Mouse (Mus musculus): ENCODE measurements around the gene Sf1.

The Sf1 gene

GRCm38 (mm10) chr19:6363411-6364240 is at the start of gene Sf1:
Sf1 (plus strand) TSS chr19:6363690.
- peak; percentile 100 for DNase-seq

DNA sequence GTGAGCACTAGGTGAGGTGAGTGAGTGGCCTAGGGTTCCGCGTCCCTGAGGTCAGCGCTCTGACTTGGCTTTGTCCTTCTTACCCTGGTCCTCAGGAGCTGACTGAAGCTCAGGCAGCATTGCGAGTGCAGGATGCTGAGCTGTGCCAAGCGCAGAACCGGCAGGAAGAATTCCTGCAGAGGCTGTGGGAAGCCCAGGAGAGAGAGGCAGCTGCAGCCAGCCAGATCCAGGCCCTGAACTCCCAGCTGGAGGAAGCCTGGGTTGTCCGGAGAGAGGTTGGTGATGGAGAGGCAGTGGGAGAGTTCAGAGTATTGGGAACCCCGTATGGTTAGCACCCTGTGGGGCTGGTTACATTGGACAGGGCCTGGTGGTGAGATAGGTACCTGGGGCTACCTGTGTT is 49.7 kb upstream of the Sf1 start:
- DNase-seq, result no peak

- DNase-seq, result no peak
Measured at GRCm38 (mm10) chr19:6314513-6314912, 49.0 kb upstream of the Sf1 start.

- no peak for DNase-seq
Measured at GRCm38 (mm10) chr19:6315573-6315972, 47.9 kb upstream of the Sf1 start.

DNA sequence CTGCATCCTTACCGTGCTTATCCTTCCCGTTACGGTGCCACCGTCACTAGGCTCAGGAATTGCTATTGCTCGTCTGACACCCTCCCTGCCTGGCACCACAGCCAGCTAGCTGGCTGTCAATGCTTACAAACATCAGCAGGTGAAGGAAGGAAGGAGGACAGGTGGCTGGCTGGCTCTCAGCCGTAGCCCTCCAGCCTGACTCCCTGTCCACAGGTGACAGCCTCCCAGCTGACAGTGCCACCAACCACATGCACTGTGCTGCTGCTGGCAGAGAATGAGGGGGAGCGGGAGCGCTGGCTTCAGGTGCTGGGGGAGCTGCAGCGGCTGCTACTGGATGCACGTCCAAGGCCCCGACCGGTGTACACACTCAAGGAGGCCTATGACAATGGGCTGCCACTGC is 45.3 kb upstream of the Sf1 start:
- no peak for DNase-seq

DNA sequence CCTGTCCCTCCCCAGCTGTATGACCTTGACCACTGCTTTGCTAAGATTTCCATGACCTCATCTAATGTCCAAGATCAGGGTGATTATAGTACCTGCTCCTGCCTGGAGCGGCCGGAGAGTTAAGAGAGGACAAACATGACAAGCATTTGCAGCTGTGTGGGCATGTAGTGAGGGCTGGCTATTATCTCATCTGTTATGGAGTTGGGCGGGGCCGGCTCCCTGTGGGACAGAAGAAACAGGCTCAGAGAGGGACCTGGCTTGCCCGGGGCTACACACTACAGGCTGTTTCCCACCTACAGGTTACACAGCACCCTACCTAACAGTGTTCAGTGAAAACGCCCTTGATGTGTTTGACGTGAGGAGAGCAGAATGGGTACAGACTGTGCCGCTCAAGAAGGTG is 42.1 kb upstream of the Sf1 start:
- no peak for DNase-seq

DNA sequence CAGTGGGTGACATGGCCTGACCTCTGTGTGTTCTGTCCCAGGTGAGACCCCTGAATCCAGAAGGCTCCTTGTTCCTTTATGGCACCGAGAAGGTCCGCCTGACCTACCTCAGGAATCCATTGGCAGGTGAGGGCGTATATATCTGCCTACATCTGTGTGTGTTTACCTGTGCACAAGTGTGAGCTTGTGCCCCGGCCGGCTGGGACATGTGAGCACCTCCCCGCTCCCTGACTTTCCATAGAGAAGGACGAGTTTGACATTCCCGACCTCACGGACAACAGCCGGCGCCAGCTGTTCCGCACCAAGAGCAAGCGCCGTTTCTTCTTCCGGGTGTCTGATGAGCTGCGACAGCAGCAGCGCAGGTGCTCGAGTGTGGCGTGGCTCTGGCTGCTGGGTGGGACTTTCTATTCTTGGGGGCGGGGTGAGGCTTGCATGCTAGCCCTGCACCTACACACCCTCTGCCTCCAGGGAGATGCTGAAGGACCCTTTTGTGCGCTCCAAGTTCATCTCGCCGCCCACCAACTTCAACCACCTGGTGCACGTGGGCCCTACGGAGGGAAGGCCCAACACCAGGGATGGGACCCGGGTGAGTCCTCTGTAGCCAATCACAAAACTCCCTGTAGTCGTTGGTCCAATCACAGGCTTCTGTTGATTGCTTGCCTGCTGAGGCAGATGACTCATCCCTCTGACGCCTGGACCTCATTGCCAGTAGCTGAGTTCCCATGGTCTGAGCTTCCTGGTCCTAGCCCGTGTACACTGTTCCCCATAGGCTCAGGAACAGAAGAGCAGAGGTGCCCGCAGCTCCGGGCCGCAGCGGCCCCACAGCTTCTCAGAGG is 41.5 kb upstream of the Sf1 start:
- DNase-seq, result no peak

DNA sequence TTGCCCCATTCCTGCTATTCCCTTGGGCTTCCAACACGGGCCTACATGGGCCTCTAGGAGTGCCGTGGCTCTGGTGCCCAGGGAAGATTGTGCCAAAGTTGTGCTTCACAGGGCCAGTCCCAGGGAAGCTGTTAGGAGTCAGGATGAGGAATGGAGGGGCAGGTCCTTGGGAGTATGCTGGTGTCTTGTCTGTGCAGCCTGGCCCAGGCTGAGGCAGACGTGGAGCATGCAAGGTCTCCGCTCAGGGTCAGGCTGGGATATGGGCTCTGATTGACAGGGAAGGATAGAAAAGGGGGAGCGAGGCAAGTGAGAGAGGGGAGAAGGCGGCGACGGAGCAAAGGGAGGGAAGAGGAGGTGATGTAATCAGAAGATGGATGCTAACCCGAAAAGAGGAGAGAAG is 38.7 kb upstream of the Sf1 start:
- DNase-seq, result no peak

DNA sequence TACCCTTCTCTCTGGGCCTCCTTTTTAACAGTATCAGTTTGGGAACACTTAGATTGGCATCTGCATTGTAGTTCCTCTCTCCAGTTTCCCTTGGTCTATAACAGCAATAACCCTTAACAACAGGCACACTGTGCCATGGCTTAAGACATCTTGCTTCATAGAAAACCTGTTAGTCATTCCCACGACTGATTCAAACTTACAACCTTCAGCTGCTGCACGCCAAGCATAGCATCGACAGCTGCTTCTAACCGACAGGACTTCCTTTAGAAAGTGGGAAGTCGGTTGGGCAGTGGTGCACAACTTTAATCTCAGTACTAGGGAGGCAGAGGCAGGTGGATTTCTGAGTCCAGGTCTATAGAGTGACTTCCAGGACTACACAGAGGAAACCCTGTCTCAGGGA is 32.3 kb upstream of the Sf1 start:
- DNase-seq, result no peak

DNA sequence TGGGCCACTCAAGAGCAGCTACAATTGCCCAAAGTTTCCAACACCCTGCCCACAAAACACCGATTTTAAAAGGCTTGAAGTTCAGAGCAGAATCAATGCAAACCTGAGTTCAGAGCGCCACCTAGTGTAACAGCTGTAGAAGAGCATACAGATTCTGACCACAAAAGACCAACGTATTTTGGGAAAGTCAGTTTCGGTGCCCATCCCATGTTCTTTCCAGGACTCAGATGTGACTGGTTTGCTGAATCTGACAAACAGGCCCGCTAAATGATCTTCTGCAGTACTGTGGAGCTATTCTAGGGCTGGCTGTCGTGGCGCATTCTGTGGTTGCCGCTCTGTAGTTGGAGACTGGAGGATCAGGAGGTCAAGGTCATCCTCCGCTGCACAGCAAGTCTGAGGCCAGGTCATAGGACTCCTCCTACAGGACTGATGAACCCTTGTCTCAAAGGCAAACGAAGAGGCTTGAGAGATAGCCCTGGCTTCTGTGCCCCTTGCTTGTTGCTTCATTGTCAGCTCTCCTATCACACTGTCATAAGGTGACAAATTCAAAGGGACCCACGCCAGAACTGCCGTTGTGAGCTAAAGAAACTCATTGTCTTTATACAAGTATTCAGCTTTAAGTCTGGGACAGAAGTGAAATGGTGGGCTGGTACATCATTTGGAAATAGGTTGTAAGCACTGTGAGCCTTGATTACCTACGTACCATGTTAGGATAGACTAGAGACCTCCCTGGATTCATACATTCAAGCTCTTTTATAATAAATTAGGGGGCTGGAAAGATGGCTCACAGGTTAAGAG is 31.6 kb upstream of the Sf1 start:
- peak; percentile 74 for DNase-seq

DNA sequence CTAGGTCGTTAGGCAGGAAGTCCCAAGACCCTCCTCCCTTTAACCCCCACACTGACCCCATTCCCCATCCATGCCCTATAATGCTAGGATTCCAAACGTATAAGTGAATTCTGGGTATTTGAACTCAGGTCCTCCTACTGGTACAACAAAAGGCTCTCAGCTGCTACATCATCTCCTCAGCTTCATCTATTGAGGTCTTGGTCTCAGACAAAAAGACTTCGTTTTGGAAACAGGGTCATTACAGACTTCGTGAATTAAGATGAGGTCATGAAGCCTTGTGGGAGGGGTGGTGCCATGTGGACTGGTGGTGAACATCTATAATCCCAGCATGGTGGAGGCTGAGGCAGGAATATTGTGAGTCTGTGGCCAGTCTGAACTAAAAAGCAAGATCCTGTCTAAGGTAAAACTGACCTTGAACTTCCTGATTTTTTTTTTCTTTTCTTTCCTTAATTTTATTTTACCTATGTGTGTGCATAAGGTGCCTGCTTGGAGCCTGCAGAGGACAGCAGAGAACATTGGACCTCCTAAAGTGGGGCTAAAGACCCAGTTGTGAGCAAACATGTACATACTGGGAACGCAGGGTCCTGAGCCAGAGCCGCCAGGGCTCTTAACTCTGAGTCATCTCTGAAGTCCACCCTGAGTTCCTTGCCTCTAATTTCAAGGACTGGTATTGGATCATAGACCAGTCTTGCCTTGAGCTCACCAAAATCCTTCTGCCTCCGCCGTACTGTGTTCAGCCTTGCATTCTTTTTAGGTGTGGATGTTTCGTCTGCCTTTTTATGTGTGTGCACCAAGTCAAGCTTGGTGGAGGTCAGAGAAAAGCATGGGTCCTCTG is 29.5 kb upstream of the Sf1 start:
- no peak for DNase-seq

DNA sequence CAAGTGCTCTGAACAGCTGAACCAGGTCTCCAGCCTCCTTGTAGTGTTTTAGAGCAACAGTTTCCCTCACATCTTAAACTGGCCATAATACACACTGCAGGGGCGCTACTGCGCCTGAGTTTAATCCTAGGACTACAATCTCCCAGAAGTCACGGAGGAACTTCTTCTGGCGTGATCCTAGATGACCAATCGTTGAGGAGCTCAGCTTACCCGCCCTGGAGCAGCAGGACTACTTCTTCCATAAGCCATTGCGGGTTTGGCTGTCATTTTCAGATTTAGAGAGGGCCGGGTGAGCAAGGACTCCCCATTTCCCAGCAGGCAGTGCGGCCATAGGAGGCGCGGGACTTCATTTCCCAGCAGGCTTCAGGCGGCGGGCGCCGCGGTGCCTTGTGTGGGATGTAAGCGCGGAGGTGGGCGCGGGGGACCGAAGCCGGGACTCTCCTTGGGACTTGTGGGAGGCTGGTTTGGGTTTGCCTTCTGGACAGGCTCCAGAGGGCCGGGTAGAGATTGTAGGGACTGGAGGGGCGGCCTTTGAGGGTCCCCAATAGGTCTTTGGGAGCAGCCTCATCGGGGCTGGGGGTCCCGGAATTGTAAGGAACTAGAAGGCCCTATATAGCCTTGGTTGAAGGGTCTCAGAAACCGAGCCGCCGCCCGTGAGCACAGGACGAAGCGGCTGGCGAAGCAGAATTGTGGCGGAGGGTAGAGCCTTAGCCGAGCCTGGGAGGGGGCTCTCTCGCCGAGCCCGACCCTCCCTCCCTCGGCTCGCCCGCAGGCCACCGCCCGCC is 28.6 kb upstream of the Sf1 start, which contains the start of gene Men1:
Gene Men1, plus strand, starts transcription at position 307 of the 785 bp plus-strand sequence.
- peak; percentile 92 for DNase-seq

DNA sequence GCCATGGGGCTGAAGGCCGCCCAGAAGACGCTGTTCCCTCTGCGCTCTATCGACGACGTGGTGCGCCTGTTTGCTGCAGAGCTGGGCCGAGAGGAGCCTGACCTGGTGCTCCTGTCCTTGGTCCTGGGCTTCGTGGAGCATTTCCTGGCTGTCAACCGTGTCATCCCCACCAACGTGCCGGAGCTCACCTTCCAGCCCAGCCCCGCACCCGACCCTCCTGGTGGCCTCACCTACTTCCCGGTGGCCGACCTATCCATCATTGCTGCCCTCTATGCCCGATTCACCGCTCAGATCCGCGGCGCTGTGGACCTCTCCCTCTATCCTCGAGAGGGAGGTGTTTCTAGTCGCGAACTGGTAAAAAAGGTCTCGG is 28.0 kb upstream of the Sf1 start:
- DNase-seq, result peak; percentile 45

DNA sequence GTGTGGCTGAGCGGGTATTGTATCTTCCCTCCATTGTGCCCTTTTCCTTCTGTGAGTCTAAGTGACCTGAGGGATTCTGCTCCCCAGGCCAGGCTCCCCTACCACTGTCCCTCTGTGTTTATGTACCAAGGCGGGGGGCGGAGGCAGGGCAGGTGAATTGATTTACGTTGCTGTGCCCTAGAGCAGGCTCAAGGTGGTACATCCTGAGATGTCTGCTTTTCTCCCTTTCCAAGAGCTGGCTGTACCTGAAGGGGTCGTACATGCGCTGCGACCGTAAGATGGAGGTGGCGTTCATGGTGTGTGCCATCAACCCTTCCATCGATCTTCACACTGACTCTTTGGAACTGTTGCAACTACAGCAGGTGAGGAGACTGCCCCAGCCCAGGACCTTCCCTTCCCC is 26.6 kb upstream of the Sf1 start:
- DNase-seq, result no peak

- DNase-seq, result no peak
Measured at GRCm38 (mm10) chr19:6338171-6338570, 25.3 kb upstream of the Sf1 start.

DNA sequence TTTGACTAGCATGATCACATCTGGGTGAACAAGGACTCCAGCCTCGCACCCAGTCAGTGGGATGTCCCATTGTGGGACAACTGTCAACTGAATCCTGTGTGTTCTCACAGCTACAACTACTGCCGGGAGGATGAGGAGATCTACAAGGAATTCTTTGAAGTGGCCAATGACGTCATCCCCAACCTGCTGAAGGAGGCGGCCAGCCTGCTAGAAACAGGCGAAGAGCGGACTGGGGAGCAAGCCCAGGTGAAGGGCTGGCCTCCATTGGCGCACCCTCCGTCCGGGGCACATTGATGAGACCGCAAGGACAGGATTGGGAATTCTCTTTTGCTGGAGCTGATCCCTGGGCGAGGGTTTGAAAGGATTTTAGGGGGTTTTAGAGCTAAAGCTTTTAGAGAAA is 24.8 kb upstream of the Sf1 start:
- DNase-seq, result no peak

- DNase-seq, result no peak
Measured at GRCm38 (mm10) chr19:6339191-6339590, 24.3 kb upstream of the Sf1 start.

DNA sequence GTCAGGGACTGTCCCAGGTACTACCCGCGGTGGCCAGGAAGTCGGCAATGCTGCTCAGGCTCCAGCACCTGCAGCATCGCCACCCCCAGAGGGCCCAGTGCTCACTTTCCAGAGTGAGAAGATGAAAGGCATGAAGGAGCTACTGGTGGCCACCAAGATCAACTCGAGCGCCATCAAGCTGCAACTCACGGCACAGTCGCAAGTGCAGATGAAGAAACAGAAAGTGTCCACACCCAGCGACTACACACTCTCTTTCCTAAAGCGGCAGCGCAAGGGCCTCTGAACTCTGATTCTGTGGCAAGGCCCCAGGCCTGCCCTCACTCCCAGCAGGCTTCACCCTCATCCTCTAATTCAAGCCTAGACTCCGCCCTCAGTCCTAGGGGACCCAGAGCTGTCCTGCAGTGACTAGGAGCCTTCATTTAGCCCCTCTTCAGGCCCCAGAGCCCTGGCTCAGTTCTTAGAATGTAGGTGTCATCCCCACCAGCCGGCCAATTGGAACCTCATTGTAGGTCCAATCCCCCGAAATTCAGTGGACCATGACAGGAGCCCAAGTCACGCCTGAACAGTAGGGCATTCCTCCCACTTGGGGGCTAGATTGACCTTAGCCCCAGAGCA is 23.5 kb upstream of the Sf1 start:
- DNase-seq, result peak; percentile 77

DNA sequence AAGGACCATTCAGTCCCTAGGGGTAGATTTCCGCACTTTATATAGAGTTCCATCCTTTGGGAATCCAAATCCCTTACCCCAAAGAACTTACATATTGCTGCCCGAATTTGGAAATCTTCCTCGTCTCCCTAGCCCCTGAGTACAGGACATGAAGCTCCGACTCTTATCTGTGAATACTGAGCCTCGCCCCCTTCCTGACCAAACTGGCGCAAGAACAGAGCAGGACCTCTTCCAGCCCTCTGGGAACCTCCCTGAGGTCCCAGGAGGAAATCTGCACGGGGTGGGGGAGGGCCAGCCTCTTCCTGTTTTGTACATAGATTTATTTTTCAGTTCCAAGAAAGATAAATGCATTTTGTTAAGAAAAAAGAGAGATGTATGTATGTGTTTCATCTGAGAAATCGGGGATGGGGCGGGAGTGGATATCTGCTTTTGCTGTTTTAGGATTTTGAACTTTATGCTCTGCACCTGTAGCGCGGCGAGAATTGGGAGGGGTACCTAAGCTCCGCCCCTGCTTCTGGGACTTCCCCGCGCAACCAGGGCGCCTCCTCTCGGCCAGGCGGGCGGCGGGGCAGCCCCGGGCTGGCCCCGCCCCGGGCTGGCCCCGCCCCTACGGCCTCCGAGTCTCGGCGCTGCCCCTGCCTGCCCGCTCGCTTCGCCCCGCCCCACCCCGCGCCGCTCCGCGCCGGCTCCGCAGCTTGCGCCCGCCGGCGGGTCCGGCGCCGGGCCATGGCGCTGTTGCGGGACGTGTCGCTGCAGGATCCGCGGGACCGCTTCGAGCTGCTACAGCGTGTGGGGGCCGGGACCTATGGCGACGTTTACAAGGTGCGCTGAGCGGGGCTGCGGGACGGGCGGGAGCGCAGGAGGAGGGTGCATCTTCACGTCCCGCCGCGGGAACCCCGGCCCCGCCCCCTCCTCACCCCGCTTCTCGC is 22.7 kb upstream of the Sf1 start, which contains the start of gene Map4k2:
Gene Map4k2, plus strand, starts transcription at position 612 of the 929 bp plus-strand sequence.
- DNase-seq, result peak; percentile 95

Data from thymus, postnatal 14 days (tissue).